Mouse (Mus musculus) monocyte, adult 5-6 weeks (primary cell): ENCODE results near the gene Copa. TPM values are rescaled to one million over a fixed set of nuclear protein-coding genes. Genes with fewer than 3 reads are reported as not detected.
A peak's percentile ranks its signal among the peaks of the same experiment; 100 is the strongest.

Experiments used
- ATAC-seq: fragments of 153-309, 156-312 bp; replicated peaks from 2 replicates; pipeline ENCODE4 v1.8.0; 2017; ENCODE audit warnings: mild to moderate bottlenecking; ENCODE audit not compliant: low TSS enrichment, insufficient number of reproducible peaks, severe bottlenecking, poor library complexity, low FRiP score
- total RNA-seq: library from RNA; stranded (forward); fragments of 200-1000, 200-491, 200-594 nt; gene quantifications from 3 replicates; pipeline ENCODE4 v1.2.3, GENCODE M21; 2017

The Copa gene
- total RNA-seq, 1 experiment from 2014 or later = 154 TPM

DNA sequence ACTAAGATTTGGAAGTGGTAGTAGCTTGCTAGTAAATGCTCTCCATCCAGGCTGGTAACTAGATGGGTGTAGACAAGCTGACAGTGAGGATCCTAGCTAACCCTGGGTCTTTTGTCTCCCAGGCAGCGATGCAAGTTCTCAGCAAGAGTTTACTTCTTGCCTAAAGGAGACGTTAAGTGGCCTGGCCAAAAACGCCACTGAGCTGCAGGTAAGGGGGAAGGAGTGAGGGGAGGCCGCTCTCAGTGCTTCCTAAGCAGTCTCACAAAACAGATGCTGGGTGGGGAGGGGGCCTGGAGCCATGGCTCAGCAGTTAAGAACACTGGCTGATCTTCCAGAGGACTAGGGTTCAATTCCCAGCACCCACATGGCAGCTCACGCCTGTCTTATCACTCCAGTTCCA is 47.5 kb downstream of the Copa start:
- no peak for ATAC-seq

DNA sequence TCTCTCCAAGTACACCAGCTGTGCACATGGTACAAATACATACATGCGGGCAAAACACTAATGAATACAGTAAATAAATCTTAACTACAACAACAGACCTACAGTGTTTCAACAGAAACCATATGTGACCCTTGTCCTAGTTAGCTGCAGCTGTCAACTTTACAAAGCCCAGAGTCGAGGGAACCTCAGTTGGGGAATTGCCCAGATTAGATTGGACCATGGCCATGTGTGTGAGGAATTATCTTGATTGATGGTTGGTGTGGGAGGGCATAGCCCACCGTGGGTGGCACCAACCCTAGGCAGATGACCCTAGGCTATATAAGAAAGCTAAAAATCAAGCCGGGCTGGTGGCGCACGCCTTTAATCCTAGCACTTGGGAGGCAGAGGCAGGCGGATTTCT is 50.0 kb downstream of the Copa start:
- no peak for ATAC-seq

DNA sequence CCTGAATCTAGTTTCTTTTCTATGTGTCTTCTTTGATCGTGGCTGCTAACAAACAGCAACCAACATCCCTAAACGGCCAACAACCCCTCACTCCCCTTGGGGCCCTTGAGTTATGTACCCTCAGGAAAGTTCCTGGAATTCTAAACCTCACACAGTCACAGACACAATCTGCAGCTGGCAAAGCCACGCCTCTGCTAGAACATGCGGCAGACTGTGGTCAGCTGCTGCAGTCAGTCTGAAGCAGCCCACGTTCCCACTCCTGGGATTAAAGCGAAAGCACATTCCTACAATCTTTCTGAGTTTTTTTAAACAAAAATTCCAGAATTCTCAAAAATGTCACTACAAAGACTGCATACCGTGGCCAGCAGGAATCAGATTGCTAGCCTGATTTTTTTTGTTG is 51.2 kb downstream of the Copa start:
- ATAC-seq = no peak

DNA sequence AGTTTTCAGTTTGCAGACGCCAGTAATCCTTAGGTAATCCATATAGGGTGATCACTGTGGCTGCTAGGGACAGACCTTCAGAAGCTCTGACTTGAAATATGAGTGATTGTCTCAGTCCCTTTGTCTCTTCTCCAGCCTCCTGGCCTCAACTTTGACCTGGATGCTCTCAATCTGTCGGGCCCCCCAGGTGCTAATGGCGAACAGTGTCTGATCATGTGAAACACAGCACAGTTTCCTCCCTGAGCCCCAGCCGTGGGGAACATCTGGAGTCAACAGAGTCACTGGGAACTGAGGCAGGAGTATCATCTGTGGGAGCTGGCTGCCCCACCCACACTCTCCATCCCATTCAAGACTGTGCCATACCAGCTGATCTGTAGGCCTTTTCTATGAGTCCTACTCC is 51.7 kb downstream of the Copa start:
- no peak for ATAC-seq

DNA sequence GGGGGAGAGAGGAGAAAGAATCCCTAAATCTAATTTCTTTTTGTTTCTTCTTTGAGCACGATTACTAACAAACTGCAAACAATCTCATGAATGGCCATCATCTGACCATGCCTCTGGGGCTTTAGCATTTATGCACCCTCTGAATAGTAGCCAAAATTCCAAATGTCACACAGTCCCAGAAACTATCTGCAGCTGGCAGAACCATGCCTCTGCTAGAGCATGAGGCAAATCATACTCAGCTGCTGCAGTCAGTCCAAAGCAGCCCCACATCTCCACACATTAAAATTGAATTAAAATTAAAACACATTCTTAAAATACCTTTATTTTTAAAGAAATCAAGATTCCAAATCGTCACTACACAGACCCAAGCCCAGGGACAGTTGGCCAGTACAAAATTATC is 57.8 kb downstream of the Copa start:
- no peak for ATAC-seq

DNA sequence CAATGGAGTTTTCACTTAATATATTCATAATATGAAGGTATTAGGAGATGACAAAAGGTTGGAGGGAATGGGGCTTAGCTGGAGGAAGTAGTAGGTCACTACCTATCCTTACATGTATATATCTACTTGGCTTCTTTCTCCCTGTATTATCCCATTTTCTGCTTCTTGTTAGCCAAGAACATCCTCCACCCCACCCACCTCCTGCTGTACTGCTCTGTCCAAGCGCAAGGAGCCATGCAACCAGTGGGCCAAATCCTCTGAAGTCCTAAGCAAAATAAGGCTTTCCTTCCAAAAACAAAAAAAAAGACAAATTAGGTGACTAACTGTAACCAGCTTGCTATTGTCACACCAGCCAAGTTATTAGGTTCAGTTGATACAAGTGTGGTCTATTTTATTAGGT is 58.5 kb downstream of the Copa start:
- no peak for ATAC-seq

DNA sequence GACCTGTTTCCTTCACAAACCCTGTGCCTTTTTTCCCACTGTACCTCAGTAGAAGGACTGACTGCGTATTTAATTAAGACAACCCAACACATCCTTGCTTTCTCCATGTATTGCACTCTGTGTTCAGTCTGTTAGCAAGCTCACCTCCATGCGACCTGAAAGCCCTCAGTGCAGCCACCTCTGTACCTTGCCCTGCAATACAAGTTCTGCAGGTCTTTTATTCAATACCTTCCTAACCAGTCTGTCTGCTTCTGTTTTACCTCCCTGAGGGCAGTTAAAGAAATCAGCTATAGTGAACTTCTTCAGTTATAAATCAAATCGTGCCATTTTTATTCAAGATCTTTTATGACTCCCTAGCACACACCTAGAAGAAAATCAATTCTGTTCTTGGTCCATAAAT is 59.2 kb downstream of the Copa start:
- ATAC-seq = no peak

DNA sequence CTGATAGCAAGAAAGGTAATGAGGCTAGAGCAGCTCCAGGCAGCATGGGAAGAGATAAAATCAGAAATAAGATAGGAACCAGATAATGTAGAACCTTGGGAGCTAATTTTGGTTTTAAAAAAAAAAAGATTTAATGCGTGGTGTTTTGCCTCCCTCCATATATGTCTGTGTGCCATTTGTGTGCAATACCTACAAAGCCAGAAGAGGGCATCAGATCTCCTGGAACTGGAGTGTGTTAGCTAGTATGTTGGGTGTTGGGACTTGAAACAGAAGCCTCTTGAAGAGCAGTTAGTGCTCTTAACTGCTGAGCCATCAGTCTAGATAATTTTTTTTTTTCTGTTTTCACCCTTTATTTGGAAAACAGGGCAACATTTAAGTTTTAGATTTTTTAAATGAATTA is 61.2 kb downstream of the Copa start:
- peak; percentile 65; the same call in 1 of the 2 replicates for ATAC-seq

DNA sequence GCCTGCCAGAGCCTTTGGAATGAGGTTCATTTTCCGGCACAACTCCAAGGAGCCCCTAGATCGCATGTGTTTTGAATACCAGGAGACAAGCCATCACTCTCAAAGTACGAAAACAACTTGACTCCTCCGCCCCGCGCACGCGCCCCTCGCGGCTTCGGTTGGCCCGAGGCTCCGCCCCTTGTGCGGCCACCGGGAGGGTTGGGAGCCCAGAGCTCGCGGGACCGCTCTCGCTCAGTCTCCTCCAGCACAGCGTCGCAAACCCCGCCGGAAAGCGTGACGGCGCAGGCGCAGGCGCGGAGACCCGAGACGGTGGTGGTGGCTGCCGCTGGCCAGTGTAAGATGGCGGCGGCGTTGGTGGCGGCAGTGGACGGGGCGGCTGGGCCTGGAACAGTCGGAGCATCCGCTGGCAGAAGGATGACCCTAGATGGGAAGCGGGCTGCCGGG is 65.5 kb downstream of the Copa start, which contains the start of gene Dcaf8:
Gene Dcaf8 (plus strand): TSS at position 250 of the 444 bp plus-strand sequence.
- ATAC-seq = peak; percentile 93

DNA sequence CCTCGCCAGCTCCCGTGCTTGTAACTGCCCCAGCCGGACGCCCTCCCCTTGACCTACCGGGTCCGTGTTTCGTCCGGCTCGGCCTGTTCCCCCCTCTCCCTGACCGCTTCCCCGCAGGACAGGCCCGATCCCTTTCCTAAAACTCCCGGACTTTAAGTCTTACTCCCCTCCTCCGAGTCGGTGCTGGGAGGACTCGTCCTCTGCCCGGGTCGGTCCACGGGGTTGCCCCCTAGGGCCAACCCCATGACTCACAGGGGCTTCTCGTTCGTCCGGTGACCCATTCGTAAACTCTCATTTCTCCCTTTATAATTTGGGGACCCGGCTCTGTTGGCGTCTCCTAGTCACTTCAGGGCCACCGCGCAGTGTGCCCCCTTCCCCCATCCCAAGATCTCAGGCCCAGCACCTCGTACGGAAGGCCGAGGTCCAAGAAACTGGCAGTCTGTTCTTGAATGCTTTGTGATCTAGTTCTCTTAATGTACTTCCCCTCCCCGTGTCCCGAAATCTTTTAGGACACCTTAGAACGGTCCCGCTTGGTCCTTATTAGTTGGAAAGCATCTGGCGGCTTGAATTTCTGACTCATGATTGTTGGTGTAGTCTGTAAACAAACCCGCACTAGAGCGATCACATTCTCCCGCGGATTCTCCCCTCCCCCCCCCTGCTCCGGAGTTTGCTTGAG is 66.1 kb downstream of the Copa start:
- peak; percentile 48 for ATAC-seq

DNA sequence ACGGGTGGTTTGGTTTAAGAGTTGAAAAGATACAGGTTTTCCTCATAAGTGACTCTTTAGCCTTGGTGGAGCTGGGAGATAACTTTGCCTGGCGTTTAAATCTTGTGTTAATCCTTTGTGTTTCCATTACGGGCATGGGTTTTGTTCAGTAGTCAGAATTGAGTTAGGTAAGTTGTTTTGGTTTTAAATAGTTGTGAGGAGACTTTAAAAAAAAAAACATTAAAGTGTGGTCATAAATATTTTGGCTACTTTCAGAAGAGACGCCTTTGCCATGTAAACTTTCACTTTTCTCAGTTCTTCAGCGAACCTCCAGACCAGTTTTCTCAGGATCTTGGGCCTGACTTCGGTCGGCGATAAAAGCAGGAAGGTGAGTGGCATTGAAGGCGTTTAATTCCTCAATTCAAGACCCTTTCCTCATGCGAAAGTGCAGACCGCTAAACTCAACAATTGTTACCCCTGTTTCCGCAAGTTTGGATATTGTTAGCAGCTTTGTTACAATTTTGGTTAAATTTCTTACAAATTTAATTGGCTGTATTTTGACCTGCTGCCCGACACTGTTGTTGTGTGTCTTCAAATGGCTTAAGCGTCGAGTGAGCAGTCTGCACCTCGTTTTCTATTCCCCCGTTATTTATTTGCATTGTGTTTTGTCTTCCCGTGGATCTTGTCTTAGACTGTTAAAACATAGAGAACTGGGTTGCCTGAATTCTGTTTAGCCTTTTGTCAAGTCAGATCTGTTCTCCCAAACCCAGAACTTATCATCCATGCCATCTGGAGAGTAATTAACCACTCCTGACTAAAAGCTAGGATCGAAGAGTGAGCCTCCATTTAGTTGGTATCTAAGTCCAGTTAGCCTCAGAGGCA is 66.9 kb downstream of the Copa start:
- no peak for ATAC-seq

DNA sequence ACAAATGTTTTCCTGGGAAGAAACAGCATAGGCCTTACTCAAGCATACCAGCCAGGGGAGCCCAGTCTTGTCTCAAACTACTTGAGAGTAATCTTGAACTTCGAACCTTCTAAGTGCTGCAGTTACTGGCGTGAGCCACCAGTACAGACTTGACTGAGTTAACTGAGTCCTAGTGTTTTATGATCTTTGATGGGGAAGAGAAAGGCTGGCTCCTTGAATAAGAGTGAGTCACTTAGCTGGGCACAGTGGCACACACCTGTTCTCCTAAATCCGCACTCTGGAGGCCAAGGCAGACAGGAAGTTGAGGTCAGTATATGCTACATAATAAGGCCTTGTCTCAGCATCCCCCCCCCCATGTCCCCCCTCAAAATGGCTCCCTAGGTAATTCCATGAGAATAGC is 72.2 kb downstream of the Copa start:
- ATAC-seq = no peak

DNA sequence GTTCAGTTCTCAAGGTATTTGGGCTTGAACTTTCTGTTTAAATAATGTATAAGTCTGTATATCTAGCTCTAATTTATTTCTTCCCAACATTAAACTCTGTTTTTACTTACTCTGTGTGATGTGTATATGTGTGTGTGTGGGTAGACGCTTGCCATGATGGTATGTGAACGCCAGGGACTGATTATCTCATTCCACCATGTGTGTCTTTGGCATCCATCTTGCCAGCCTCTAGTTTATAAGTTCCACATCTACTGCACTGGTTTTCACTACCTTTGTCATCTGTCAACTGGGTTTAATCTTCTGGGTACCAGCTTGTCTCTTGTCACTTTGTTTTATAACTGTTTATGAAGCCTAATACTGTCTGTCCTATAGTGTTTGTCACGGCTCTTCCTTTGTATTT is 73.2 kb downstream of the Copa start:
- ATAC-seq = no peak

DNA sequence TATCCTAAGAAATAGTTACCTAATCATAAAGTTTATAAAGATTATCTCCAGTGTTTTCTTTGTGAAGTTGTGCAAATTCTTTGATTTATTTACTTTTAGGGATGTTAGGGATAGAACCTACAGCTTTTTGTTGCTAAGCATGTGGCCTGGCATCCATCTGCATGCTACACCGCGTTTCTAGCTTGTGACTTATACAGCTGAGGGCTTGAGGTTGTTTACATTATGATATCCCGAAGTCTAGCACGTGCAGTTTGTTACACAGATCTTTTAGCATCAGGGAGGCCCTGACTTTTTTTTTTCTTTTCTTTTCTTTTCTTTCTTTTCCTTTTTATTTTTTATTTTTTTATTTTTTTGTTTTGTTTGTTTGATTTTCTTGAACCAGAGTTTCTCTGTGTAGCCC is 77.6 kb downstream of the Copa start:
- no peak for ATAC-seq

DNA sequence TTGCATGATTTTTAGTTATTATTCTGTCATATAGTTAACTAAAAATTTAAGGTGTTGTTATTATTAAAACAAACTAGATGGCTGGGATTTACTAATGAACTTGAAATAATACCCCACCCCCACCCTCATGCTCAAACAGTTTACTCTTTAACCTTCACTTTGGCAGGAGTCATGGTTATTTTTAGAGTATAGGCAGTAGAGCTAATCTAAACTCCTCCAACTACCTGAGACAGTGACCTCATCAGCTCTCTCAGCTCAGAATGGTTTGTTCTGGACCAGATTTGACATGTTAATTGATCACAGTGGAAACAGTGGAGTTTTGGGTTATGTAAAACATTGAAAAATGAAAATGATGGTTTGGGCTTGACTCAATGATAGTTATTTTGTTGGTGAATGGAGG is 78.2 kb downstream of the Copa start:
- ATAC-seq = no peak

DNA sequence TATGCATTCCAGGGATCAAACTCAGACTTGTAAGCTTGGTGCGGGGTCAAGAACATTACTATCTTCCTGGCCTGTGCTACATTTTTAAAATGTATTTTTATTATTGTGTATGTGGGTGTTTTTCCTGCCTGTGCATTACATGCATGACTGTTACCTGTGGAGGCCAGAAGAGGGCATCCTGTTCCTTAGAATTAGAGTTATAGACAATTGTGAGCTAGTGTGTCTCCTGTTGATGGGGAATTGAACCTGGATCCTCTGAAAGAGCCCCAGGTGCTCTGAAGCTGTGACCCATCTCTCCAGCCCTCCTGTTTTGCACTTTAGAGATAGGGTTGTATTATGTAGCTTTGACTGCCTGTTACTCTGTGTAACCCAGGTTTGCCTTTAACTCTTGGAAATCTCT is 79.7 kb downstream of the Copa start:
- peak; percentile 47; the same call in 1 of the 2 replicates for ATAC-seq

DNA sequence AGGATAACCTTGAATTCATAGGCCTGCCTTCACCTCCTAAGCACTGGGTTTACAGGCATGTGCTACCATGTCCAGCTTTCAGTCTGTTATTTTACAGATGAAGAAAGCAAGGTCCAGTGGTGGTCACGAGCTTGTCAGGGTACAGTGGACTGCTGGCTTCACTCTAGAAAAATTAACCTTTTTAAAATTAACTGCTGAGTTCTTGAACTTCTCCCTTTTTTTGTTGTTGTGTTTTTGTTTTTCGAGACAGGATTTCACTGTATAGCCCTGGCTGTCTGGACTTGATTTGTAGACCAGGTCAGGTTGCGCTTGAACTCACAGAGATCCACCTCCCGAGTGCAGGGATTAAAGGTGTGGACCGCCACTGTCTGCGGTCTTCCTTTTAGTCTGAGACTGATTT is 80.6 kb downstream of the Copa start:
- ATAC-seq = no peak

DNA sequence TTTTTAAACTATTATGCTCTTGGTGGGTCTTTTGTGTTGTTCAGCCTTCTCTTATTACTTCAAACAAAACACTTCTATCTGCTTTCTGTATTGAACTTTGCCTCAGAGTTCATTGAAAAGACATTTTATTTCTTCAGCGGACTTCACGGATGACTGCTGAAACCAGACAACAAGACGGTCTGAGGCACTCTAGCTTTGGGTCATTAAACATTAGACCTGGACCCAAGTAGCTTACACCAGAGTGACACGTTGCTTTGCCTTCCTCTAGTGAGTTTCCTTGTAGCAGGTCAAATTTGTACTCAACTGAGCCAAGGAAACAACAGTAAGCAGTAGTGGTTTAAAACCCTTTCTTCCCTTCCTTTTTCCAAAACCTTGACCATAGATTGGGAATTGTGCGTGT is 85.6 kb downstream of the Copa start:
- ATAC-seq = no peak

DNA sequence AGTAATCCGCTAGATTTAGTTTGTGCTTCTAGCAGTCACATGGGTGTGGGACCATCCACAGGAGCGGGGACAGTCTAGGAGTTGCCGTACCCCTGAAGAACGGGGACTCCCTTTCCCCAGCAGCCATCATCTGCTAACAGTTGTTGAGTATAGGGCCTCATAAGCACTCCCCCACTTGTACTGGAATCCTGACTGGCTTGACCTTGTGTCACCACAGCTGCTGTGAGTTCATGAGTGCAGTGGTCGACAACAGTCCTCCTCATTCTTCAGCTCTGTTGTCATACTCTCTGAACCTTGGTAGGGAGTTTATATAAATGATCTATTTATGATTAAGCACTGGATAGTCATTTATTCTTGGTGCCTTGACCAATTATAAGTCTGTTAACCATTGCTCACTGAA is 87.5 kb downstream of the Copa start:
- no peak for ATAC-seq
